Mouse (Mus musculus) 3T3-L1 (cell line): ENCODE results near the gene Crip2.

Experiments used
- DNase-seq: peaks from one replicate; pipeline ENCODE4 v3.0.0-alpha.2; 2015; ENCODE audit warnings: low read depth, low spot score

Gene Crip2

GRCm38 (mm10) chr12:113139908-113140615, at the start of gene Crip2:
Gene Crip2 (plus strand): TSS chr12:113140236.
- no peak for DNase-seq

GRCm38 (mm10) chr12:113097040-113097439, 43.0 kb upstream of the Crip2 start:
- DNase-seq: no peak

- DNase-seq: no peak
Observed at GRCm38 (mm10) chr12:113097749-113098281, 42.2 kb upstream of the Crip2 start, which contains the start of gene Mta1. Gene Mta1 (plus strand): TSS chr12:113098278.

GRCm38 (mm10) chr12:113098530-113099151, 41.4 kb upstream of the Crip2 start:
- DNase-seq: no peak

- no peak for DNase-seq
Observed at GRCm38 (mm10) chr12:113099470-113100237, 40.4 kb upstream of the Crip2 start.

- DNase-seq: no peak
Observed at GRCm38 (mm10) chr12:113100448-113101076, 39.5 kb upstream of the Crip2 start.

GRCm38 (mm10) chr12:113101251-113101960, 38.6 kb upstream of the Crip2 start:
- DNase-seq: no peak

- DNase-seq: peak; percentile 73
Observed at GRCm38 (mm10) chr12:113102461-113102860, 37.6 kb upstream of the Crip2 start.

- DNase-seq: no peak
Observed at GRCm38 (mm10) chr12:113103846-113104451, 36.1 kb upstream of the Crip2 start.

GRCm38 (mm10) chr12:113106386-113106785, 33.6 kb upstream of the Crip2 start:
- DNase-seq: peak; percentile 92

- DNase-seq: no peak
Observed at GRCm38 (mm10) chr12:113107431-113108124, 32.5 kb upstream of the Crip2 start.

GRCm38 (mm10) chr12:113108528-113109283, 31.3 kb upstream of the Crip2 start:
- DNase-seq: no peak

- no peak for DNase-seq
Observed at GRCm38 (mm10) chr12:113109801-113110200, 30.2 kb upstream of the Crip2 start.

GRCm38 (mm10) chr12:113114141-113114540, 25.9 kb upstream of the Crip2 start:
- no peak for DNase-seq

GRCm38 (mm10) chr12:113114856-113115538, 25.0 kb upstream of the Crip2 start:
- DNase-seq: no peak

- DNase-seq: peak; percentile 81
Observed at GRCm38 (mm10) chr12:113119516-113120410, 20.3 kb upstream of the Crip2 start.

GRCm38 (mm10) chr12:113124726-113125125, 15.3 kb upstream of the Crip2 start:
- no peak for DNase-seq

- DNase-seq: no peak
Observed at GRCm38 (mm10) chr12:113130732-113131131, 9.3 kb upstream of the Crip2 start.
